Mouse (Mus musculus): ENCODE results near the gene Ruvbl2.

The Ruvbl2 gene

DNA sequence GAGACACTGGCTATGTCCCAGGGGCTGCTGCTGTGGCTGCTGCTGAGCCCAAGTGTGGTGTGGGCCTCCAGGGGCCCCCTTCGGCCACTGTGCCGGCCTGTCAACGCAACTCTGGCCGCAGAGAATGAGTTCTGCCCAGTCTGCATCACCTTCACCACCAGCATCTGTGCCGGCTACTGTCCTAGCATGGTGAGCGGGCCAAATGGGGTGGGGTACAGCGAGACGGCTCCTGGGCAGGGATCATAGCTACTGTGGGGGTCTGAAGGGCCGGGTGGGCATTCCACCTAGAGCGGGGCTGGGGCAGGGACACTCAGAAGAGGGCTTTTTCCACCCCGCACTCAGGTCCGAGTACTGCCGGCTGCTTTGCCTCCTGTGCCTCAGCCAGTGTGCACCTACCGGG, 16.7 kb downstream of the Ruvbl2 start:
- no peak for DNase-seq

DNA sequence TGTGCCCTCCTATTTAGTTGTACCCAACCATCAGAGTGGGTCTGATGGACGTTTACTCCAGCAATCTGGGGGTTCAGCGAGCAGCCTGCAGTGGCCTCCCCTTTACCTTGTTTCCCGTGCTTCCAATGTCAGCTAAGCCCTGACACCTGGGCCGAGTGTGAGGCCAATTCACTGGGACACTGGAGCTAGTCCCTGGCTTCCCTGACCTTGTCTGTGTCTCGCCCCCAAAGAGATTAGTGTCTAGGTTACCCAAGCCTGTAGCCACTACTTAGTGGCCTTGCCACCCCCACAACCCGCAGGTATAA, 17.3 kb downstream of the Ruvbl2 start, which contains the start of gene Lhb:
Gene Lhb, plus strand, starts transcription at position 206 of the 305 bp plus-strand sequence.
- no peak for DNase-seq

DNA sequence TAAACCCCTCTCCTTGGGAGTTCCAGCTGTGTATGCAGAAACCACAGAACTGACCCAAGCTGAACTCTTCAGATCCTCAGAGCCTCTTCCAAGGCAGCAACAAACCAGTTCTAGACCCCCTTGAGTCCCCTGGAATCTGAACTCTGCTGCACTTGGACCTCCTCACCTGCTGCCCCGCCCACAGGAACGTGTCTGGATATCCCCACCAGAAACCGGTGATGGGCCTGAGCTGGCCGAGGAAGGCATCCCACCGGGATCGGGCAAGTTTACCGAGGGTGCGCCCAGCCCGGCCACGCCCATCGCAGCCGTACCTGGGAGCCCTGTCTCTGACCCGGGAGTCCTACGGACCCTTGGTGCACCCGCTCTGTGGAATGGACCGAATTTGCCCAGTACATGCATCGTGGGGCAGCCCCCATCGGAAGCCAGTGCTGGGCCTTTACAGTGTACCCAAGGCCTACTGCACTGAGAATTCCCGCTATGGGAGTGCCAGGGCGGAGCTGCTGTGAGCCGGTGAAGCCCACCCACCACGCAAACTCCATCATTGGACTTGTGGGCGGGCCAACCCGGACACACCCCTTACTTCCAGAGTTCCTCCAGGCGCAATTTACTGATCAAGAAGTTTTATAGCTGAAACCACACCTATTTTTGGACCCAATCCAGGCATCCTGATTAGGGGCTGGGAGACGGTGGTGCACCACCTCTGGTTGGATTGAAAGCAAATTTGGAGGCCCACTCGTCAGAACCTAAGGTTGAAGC, 17.9 kb downstream of the Ruvbl2 start:
- DNase-seq = no peak

DNA sequence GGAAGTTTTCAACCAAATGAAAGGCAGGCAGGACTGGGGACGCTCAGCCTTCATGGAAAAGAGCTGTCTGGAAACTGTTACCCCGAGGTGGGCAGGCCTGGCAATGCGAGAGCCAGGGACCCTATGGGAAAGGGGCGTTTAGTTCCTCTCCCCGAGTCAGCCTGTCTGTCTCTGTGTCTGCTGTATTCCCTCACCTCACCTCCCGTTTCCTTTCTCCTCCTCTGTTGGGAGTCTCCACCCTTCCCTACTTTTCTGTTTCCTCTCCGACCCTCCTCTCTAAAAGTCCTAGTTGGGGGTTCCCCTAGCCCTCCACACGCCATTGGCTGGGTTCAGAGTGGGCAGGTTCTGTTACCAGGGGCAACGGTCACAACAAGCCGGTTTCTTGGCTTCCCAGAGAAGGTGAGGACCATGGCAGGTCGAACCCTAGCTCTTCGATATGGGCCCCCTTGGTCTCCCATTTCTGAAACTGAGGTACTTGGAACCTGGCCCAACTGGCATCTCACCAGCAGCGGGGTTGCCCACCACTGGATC, 19.9 kb downstream of the Ruvbl2 start:
- no peak for DNase-seq

DNA sequence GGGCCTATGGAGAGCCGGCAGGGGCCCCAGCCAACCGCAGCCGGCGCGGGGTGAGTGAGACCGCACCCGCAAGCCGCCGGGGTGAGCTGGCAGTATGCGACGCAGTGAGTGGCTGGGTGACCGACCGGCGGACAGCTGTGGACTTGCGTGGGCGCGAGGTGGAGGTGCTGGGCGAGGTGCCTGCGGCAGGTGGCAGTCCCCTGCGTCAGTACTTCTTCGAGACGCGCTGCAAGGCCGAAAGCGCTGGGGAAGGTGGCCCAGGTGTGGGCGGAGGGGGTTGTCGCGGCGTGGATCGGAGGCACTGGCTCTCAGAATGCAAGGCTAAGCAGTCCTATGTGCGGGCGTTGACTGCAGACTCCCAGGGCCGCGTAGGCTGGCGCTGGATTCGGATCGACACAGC, 22.3 kb downstream of the Ruvbl2 start:
- peak in 1 of 2 experiments; percentile 34 for DNase-seq

DNA sequence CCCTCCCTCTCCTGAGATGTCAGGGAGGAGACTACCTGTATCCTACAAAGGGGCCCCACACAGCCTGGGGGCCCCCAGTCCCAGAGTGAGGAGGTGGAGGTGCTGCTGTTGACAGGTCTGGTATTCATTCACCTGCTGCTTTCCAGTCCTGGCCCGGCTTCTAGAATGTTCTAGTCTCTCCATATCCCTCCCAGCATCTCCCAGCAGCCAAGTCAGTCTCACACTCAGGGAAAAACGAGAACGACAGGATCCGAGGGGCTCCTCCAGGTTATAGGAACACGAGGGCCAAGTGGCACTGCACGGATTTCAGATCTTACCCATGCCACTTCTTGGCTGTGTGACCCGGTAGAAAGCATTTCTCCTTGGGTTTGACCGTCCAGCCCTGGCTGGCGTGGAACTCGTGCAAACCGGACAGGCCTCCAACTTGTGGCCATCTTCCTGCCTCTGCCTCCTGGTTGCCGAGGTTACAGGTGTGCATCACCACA, 23.1 kb downstream of the Ruvbl2 start:
- no peak for DNase-seq

DNA sequence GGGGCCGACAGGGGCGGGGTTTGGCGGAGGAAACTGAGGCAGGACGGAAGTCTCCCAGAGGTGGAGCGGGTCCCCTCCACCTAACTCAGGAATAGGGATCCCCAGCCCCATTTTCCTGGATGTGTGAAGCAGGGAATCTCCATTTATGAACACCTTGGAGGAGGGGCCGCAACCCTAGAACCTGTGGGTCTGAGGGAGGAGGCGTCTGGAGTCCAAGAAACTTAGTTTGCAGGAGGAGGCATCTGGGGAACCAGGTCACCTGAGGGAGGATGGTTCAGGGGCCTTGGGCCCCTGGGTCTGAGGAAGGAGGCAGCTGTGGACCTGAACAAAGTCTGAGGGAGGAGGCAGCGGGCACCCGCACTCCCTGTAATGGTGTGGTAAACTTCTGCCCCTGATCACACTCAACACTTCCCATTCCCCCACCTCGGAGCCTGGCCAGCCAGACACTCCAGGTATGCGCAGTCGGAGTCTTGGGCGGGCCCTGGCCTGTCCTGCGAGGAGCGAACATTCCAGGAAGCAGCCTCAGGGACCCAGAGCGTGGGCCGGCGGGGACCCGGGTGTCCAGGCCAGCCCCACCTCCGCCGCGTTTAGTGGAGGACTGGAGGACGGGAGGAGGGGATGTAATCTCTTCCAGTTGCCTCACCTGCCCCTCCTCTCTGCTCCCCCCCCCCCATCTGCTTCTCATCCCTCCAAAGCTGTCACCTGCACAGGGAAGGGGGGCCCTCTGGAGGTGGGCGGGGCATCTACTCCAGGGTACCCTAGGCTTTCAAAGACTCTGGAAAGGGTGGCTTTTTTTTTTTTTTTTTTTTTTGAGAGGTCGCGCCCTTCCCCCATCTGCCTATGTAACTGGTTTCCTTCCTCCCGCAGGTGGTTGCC, 23.8 kb downstream of the Ruvbl2 start:
- no peak for DNase-seq

DNA sequence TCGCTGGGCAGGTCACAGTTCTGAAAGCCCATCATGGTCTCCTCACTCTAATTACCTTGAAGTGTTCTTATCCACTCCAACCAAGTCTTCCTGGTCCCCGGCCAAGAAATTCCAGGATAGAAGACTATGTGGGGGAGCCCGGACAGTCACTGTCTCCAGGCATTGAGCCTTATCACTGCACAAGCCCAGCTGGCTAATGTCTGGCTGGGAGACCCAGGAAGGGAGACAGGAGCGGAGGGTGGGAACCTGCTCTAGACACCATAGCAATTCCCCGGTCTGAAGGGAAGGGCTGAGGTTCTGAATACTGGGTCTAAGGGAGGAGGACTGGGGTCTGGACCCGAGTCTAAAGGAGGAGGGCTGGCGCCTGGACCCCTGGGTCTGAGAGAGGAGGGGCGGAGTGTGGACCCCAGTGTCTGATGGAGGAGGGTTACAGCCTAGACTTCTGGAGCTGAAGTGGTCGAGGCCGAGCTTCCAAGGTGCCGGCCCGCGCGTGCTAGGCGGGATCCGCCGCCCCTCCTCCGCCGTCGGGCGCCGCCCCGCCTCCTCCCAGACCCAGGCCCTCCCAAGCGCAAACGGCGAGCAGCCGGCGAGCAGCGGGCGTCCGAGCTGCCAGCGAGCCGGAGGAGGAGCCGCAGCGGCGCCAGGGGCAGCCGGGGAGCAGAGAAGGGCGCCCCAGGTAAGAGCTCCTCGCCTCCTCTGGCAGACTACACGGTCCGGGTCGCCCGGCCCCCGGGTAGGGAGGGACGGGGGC, 24.6 kb downstream of the Ruvbl2 start, which contains the start of gene Ntf5:
Gene Ntf5, plus strand, starts transcription at position 583 of the 751 bp plus-strand sequence.
- DNase-seq = peak in 1 of 2 experiments; percentile 38

DNA sequence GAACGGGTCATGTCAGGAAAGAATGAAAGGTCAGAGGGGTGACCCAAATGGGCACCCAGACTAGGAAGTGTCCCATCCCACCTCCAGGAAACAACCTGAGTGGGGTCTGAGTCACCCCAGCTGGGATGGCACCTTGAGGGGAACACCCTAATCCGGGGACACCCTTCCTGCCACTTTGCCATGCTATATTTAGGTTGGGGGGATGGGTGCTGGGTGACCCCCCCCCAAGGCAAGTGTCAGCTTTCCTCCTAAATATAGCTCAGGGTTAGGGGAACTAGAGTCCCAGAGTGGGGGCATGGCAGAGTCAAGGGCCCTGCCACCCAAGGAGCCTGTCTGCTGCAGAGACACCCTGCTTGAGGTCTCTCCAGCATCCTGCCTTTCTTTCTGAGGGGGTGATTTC, 25.5 kb downstream of the Ruvbl2 start:
- no peak for DNase-seq

DNA sequence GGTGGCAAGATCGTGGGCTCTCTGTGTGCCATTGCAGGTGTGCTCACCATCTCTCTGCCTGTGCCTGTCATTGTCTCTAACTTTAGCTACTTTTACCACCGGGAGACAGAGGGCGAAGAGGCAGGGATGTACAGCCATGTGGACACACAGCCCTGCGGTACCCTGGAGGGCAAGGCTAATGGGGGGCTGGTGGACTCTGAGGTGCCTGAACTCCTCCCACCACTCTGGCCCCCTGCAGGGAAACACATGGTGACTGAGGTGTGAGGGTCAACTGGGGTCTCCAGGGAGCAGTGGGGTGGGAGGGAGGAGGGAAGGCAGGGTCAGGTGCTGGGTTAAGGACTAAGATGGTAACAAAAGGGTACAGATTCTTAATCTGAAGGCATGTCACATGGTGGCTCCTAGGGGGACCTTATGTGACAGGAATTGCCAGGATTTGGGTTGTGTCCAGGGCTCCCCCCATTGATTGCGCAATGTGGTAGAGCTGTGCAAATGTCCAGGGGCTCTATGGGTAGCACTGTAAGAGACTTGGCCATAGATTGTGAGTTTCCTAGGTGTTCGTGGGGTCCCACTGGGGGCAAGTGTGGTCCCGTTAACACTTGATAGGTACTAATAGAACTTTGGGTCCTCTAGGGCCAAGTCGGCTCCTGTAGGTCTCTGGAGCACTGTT, 28.3 kb downstream of the Ruvbl2 start:
- DNase-seq = no peak

DNA sequence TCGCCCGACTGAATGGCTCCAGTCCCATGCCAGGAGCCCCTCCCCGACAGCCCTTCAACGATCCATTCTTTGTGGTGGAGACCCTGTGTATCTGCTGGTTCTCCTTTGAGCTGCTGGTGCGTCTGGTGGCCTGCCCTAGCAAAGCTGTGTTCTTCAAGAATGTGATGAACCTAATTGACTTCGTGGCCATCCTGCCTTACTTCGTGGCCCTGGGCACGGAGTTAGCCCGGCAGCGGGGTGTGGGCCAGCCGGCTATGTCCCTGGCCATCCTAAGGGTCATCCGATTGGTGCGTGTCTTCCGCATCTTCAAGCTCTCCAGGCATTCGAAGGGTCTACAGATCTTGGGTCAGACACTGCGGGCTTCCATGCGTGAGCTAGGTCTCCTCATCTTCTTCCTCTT, 28.9 kb downstream of the Ruvbl2 start:
- DNase-seq = no peak

DNA sequence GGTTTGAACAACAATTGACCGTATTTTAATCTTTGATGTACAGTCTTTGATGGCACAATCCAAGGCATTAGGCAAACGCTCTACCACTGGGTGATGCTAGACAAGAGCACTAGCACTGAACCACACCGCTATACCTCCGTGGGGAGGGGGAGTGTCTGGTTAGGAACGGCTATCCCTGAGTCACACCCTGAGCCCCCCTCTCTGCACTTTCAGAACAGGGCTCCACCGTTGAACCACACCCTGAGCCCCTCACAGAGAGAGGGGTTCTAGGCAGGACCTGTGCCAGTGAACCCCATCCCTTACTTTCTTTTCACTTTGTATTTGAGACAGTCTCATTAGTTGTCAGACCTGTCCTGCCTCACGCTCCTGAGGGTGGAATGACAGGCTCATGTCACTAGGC, 29.5 kb downstream of the Ruvbl2 start:
- no peak for DNase-seq

DNA sequence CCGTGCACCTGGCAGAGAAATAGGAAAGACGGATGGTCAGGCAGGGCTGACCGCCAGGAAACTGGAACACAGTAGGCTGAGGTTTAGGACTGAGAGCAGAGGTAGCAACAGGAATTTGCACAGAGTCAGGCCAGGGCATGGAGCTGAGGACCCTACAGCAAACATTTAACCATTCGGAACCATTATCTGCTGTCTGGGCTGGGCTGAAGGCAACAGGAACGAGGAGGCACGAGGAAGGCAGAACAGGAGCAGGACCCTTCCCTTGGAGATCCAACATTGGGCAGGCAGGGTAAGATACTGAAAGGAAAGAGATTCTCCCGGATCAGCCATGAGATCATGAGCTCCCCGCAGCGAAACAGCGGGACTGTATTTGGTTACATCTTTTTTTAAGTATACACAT, 30.1 kb downstream of the Ruvbl2 start:
- DNase-seq = no peak

DNA sequence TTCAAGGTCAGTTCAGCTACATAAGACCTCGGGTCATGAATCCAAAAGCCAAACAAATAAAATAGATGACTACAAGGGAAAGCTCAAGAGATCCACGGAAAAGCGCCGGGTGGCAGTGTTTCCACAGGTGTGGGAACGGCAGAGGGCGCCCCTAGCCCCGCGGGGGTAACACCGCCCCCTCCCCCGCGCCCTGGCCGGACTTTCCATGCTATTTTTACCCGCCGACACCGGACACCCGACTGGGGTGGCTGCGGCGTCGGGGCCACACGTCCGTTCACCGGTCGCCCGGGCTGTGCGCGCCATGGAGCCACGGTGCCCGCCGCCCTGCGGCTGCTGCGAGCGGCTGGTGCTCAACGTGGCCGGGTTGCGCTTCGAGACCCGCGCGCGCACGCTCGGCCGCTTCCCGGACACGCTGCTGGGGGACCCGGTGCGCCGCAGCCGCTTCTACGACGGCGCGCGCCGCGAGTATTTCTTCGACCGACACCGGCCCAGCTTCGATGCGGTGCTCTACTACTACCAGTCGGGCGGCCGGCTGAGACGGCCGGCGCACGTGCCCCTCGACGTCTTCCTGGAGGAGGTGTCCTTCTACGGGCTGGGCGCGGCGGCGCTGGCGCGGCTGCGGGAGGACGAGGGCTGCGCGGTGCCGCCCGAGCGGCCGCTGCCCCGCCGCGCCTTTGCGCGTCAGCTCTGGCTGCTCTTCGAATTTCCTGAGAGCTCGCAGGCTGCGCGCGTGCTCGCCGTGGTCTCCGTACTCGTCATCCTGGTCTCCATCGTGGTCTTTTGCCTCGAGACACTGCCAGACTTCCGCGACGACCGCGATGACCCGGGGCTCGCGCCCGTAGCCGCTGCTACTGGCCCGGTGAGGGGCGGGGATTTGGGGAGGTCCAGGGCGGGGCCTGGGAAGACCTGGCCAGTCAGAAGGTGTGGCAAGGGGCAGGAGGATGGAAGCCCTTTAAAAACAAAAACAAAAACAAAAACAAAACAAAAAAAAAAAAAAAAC, 31.4 kb downstream of the Ruvbl2 start:
- no peak for DNase-seq

DNA sequence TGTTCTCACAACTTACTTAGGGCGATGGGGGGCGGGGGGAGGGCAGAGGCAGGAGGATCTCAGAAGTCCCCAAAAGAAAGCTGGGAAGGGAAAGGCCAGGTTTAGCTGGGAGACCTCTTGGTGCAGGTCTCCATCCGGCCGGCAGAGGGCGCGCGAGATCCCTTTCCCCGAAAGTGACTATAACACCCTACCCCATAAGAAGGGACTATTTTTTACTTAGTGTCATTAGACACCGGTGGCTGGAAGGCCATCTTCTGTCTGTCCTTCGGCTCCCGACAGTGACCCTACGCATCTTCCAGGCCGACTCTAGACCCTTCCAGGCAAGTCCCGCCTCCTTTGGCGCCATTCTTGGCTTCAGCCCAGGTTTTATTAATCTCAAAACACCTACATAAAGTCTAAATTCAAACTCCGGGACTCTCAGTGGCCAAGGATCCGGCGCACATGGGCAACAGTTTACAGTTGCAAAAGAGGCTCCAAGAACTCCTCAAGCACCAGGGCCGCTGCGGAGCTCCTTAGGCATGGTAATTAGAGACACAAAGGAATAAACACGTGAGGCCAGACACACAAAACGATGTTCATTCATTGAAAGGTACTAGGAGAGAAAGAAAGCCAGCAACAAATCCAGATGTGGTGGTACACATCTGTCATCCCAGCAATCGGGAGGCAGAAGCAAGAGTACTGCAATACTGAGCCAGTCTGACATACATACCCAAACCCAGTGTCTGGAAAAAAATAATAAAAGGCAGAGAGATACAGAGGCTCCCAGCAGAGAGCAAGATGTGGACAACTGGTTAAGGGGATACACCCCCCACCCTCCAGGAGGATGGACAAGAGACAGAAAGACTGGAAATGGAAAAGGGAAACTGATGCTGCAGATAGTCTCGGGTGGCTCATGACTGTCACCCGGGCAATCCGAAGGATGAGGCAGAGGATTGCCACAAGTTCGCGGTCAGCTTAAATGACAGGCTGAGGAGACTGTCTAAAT, 32.5 kb downstream of the Ruvbl2 start, which contains the start of gene Kcna7:
Gene Kcna7, plus strand, starts transcription at position 563 of the 985 bp plus-strand sequence.
- DNase-seq = peak; percentile 77 to 86

DNA sequence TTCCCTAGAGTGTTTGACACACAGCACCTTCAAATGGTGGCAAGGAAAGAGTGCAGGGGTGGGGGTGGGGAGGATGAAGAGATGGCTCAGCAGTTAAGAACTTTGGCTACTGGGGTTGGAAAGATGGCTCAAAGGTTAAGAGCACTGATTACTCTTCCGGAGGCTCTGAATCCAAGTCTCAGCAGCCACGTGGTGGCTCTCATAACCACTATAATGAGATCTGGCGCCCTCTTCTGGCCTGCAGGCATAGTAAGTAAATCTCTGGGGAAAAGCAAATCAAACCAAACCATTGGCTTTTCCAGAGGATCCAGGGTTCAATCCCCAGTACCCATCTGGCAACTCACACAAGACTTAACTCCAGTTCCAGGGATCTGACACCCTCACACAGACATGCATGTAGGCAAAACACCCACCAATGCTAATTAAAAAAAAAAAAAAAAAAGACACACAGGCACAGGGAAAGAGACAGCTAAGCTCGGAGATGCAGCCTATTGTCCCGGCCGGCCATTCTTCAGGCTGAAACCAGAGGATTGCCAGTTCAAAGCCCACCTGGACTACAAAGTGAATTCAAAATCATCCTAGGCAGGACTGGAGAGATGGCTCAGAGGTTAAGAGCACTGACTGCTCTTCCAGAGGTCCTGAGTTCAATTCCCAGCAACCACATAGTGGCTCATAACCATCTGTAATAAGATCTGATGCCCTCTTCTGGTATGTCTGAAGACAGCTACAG, 34.2 kb downstream of the Ruvbl2 start:
- peak; percentile 46 to 74 for DNase-seq

DNA sequence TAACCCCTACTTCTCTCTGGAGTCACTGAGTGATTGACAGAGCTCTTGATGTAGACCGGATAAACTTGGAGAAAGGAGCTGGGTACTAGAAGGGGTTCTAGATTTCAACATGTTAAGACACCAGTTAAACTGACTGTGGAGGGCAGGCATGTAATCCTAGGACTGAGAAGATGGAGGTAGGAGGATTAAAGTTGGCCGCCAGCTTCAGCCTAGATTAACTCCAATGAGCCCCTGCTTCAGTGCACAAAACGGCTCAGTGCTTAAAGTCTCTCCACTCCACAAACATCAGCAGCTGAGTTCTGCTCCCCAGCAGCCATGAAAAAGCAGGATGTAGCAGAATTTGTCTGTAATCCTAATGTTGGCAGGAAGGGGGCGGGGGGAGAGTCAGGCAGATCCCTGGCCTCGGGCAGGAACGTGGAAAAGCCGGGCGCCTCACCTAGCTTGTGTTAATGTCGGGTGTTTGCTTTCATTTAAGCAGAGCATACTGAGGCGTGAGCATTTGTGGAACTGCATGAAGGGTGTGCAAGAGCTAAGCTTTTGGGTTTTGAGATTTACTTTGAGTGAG, 36.3 kb downstream of the Ruvbl2 start:
- no peak for DNase-seq

DNA sequence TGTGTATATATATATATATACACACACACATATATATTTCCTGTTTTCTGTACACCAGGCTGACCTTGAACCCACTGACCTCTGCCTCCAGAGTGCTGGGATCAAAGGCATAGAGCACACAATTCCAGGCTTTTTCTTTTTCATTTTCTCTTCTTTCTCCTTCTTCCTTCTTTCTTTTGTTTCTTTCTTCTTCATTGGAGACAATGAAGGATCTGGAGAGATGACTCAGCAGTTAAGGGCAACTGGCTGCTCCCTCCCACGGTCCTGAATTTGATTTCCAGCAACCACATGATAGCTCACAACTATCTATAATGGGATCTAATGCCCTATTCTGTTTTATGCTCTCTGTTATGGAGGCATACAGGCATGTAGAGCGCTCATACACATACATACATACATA, 41.1 kb downstream of the Ruvbl2 start:
- no peak for DNase-seq

Data from cerebellum, postnatal 25 days (tissue).